Mouse (Mus musculus) ovary, postnatal 36 days (tissue): Measurements from ENCODE around the gene Sel1l2.

Experiments used
- DNase-seq: peaks from one replicate; pipeline ENCODE4 v3.0.0; 2022; ENCODE audit warnings: low spot score, mixed read lengths

Gene Sel1l2

DNA sequence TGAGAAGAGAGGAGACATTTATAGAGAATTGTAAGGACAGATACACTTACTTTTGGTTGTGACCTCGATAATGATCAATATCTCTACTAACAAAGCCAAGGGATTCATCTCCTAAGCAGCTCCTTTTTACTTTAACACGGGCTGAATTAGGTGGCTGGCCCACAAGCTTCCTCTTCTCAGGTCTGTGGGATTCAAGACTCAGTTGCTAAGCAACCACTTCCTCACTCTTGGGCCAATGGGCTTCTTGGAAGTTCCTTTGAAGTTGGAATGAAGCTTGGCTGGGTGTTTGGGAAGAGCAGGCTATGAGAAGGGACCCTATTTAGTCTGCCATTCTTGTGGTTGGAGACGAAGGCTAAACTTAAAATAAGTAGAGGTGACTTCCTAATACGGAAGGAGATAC lies at the start of gene Sel1l2:
Gene Sel1l2 (minus strand): TSS at position 182 of the 400 bp plus-strand sequence.
- no peak for DNase-seq

DNA sequence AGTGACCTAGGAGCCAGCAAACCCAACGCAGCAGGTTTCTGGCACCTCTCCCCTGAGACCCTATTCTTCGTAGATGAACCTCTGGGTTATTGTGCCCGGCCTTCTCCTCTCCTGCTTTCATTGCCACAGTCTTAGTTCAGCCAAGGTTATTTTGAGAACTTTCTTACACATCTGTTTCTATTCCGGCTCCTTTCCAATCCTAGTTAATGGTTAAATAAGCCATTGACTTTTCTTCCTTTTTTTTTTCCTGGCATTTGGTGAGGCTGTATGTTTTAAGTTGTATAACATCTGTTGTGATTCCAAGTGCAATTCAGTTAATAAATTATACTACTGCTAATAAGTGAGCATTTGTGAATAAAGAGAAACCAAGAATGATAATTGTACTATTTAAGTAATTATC lies 49.6 kb upstream of the Sel1l2 start:
- DNase-seq: no peak

GRCm38 (mm10) chr2:140427283-140427682 lies 37.8 kb upstream of the Sel1l2 start:
- DNase-seq: no peak

- no peak for DNase-seq
These were observed 36.3 kb upstream of the Sel1l2 start for GRCm38 (mm10) chr2:140425844-140426243.

DNA sequence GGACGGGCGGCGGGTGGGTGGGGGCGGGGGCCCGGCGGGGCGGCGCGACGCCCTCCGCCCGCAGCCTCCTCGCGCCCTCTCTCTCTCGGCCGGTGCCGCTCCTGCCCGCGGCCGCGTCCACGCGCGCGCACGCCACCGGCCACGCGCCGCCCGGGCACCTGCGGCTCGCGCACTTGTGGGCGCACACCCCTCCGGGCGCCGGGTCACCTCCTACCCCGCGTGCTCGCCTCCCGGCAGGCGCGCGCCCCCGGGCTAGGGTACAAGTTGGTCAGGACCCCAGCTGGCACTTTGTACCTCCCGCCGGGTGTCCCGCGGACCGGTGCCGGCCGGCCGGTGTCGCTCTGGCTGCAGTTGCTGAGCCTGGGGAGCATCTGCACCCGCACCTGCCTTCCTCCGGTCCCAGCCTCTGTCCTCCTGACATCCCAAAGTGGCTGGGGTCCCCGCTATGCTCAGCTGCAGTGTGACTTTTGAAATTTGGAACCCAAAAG lies 6.3 kb upstream of the Sel1l2 start:
- peak; percentile 37 for DNase-seq

GRCm38 (mm10) chr2:140395179-140395578 lies 5.7 kb upstream of the Sel1l2 start, which contains the start of gene Macrod2:
Macrod2 (plus strand) TSS chr2:140395309.
- DNase-seq: peak; percentile 99

- no peak for DNase-seq
These were observed 24.7 kb downstream of the Sel1l2 start for GRCm38 (mm10) chr2:140364804-140365203.

- DNase-seq: no peak
These were observed 29.6 kb downstream of the Sel1l2 start for GRCm38 (mm10) chr2:140359905-140360304.

DNA sequence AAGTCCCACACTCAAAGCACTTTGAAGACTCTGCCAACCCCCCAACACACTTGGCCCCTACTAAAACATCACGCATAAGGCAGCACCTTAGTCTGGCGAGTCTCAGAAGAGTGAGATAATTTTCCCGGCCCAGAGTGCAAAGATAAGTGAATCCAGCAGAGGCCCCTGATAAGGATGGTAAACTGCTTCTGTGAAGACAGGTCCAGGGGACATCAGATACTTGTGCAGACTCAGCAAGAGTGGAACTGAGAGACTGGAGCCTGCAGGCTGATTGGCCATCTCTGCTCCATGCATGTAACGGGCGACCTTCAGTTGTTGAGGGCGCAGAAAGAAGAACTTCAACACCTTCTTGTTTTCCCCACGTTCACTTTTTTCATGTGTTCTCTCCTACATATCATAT lies 47.1 kb downstream of the Sel1l2 start:
- DNase-seq: no peak

GRCm38 (mm10) chr2:140330508-140331306 lies 58.8 kb downstream of the Sel1l2 start:
- DNase-seq: no peak

DNA sequence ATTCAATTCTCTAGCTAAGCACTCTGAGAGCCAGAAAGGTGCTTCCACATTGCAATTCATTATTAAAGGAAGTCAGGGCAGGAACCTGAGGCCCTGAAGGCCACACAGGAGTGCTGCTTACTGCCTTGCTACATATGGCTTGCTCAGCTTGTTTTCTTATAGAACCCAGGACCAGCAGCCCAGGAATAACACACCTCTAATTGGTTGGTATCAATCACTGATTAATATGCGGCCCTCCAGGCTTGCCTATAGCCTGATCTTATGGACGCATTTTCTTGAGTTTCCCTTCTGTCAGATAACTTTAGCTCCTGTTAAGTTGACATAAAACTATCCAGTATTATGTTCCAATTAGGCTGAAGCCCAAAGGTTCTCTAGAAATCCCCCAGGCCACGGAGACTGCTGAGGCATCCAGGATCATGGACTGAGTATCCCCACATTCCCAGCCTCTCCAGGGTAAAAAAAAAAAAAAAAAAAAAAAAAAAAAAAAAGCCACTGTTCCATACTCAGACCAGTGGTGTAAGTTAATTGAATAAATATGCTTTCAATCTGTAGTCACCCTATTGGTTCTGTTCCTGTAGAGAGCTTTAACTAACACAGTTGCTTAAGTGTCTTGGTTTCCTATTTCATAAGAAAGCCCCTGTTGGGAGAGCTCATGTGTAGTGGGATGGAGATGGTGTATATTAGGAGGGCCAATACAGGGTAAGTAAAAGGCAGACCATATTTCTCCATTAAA lies 86.4 kb downstream of the Sel1l2 start:
- no peak for DNase-seq

DNA sequence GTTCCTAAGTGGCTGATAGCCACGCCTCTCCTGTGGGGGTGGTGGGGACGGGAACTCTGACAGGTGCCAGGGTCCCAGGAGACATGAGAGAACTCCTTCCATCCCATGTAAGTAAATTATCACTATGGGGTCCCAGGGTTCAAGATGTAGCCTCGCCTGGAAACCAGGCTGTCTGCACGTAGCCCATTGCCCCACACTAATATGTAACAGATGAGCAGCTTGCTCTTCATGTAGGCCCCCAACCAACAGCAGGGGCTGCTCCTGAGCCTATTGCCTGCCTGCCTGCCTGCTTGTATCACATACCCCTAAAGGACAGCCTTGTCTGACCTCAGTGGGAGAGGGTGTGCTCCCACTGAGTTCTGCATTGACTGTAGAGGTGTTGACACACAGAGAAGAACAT lies 92.4 kb downstream of the Sel1l2 start:
- no peak for DNase-seq

DNA sequence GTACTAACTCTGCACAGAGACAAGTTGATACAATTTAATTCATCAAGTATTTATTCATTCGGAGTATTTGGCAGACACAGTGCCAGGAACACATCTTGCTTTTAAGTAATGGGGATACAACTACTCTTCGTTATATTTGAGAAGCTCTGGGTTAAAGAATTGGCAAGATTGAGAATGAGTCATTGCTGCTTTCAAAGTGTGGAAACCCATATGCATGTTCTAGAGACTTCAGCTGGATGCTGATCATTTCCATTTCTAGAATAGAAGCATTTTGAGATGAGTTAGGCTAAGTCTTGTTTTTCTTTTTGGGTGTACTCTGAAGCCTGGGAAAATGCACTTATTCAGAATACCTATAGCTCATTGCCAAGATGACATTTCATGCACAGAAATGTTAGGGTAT lies 95.7 kb downstream of the Sel1l2 start:
- no peak for DNase-seq

DNA sequence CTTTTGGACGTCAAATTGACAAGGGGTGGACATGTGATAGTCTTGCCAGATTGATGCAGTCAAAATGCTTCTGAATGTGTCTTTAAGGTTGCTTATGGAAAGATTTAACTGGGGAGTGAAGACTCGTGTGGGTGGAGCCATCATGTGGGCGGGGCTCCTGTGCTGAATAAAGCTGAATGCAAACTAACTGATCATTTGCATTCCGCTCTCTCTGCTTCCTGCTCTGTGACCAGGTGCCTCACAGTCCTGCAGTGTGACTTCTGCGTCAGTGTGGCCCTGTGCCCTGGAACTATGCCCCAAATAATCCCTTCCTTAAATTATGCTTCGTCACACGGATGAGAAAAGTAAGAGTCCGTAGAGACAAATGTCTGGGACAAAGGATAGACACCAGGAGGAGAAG lies 108.7 kb downstream of the Sel1l2 start:
- DNase-seq: no peak

GRCm38 (mm10) chr2:140255595-140256141 lies 133.8 kb downstream of the Sel1l2 start:
- no peak for DNase-seq

- no peak for DNase-seq
These were observed 135.2 kb downstream of the Sel1l2 start for GRCm38 (mm10) chr2:140254256-140254655.

DNA sequence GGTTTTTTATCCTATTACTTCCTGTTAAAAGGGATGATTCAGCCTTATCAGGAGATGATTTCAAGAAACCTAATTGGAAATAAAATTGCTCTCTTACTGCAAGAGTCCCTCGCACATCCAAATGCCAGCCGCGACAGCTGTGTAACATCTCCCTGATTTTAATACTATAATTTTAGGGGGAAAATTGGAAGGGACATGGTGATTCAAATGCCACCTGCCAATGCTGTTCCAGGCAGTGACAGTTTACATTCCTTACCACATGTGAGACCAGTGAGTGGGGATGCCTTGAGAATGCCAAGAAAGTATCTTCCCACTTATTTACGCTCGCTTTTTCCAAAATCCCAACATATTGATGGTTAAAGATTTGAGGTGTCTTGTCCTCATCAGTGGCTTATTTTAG lies 146.4 kb downstream of the Sel1l2 start:
- no peak for DNase-seq

- DNase-seq: no peak
These were observed 147.1 kb downstream of the Sel1l2 start for GRCm38 (mm10) chr2:140242398-140242797.

DNA sequence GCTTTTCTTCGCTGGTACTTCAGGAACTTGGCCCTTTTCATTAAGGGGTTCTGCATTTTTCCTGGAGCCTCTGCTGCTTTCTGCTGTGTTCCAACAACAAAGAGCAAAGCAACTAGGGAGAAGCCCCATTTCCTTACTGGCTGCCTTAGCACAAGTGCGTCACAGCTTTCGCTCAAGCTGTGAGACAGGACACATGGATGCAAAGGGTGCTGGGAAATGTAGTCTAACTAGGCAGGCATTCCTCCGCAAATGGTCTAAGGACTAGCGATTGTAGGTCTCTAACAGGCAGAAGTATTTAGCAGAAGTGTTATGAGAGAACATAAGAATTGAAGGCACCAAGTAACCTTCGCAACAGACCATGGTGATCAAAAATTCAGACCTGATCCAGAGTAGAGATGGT lies 152.3 kb downstream of the Sel1l2 start:
- no peak for DNase-seq

- DNase-seq: no peak
These were observed 159.2 kb downstream of the Sel1l2 start for GRCm38 (mm10) chr2:140230295-140230694.

GRCm38 (mm10) chr2:140220325-140220724 lies 169.2 kb downstream of the Sel1l2 start:
- no peak for DNase-seq

DNA sequence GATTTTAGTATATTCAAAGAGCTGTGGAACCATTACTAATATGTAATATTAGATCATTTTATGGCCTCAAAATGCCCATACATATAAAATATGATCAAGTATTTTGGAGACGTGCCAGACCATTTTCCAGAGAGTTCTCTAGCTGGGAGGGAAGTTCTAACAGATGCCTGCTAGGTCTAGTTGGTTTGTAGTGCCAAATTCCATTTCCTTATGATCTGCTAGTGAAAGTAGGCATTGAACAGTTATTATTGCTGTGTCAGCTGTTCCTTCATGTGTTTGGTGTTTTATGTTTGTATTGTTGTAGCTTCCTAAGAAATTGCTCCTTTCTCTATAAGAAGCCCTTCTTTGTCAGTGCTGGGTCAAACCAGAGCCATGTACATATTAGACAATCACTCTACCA lies 173.5 kb downstream of the Sel1l2 start:
- no peak for DNase-seq

GRCm38 (mm10) chr2:140215415-140215814 lies 174.1 kb downstream of the Sel1l2 start:
- no peak for DNase-seq
